Mouse (Mus musculus) ovary, adult 18-20 months (tissue): ENCODE data around the gene Cxcl13.
"Not testable (repeated sequence)": the region's sequence is repeated elsewhere in the genome, so short reads cannot be mapped to it uniquely, and the experiment has no call there.

Experiments used
- DNase-seq: peaks from one replicate; pipeline ENCODE4 v3.0.0; 2022; ENCODE audit warnings: low spot score, mixed read lengths

The Cxcl13 gene

DNA sequence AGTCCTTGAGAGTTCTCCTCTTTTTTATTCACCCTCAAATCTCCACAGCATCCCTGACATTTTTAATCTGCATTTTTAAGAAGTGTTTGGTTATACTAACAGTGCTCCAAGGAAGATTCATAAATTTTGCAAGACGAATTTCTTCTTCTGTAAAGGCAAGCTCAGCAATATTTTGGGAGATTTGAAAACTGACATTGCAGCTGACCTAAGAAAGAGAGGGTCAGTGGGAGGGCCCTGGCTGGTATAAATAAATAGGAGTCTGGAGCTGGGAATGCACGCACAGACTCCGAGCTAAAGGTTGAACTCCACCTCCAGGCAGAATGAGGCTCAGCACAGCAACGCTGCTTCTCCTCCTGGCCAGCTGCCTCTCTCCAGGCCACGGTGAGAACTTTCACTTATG, at the start of gene Cxcl13:
TSS of gene Cxcl13 (plus strand) at position 301 of the 400 bp plus-strand sequence.
- no peak for DNase-seq

DNA sequence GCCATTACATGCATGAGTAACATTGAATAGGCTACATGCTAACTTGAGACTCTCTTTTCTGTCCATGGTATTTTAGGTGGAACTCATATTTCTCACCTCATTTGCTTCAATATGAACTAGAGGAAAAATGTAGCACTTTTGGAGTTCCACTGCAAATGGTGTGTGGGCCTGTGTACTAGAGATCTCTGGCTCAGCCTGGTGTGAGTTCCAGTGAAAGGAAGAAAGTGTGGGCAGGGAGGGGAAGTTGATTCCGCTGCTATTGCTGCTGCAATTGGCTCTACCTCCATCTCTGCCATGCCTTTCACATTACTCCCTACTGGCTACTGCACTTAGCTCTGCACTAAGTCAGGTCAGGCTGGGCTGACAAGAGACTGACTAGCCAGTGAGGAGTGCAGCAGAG, 45.7 kb upstream of the Cxcl13 start:
- no peak for DNase-seq

DNA sequence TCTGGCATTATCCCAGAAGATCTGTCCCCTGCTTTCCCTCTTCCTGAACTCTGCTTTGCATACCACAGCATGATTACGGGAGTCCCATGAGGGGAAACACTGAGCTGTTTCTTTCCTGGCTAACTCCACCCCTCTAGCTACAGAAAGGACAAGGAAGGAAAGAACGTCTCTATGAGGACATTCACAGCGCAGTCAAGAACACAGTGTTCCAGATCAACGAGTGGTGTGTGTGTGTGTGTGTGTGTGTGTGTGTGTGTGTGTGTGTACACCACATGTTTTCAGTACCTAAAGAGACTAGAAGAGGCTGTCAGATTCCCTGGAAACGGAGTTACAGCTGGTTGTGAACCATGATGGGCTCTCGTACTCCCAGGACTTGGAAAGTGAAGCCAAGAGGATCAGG, 38.3 kb upstream of the Cxcl13 start:
- no peak for DNase-seq

DNA sequence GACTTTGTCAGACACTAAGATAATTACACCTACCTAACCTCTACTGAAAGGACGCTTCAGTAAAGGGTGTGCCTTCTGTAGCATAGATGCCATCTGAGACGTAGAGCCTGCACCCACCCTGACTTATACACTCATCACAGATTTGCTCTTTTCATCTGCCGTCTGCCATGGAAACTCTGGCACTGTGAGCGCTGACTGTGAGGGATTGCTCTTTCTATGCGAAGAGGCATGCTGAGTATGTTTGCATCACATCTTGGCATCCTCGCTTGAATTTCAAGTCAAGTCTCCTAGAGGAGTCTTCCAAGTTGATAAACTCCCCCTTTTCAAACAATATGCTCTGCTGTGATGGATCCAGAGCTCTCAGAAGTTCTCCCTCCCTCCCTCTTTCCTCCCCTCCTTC, 32.7 kb upstream of the Cxcl13 start:
- DNase-seq, result no peak

DNA sequence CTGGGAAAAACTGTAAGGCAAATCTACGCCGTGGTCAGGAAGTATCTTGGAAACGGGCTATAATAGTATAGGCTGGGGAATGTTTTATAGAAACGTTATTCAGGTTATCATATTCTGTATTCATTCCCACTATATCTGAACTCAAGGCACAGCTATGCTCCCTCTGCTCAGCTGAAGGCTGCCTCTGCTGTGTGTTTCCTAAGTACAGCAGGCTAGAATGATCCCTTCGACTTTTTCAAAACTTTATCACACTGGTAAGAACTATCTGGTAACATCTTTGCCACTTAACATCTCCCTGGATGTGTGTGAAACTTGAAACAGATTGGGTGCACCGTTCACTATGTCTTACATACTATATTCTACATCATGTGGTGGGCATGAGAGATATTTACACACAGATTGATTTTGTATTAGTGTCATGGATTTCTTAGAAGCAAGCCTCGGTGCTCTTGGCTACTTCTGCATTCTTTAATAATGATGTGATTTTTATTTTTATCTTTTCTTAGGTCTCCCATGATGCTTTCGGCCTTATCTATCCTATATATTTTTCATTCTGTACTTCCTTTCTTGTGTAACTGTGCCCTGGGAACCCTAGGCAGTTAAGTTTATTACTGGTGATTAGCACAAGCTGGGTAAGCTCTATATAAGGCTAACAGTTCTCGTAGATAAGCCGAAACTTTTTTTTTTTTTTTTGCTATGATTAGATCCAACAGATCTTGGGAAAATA, 31.4 kb upstream of the Cxcl13 start:
- no peak for DNase-seq

DNA sequence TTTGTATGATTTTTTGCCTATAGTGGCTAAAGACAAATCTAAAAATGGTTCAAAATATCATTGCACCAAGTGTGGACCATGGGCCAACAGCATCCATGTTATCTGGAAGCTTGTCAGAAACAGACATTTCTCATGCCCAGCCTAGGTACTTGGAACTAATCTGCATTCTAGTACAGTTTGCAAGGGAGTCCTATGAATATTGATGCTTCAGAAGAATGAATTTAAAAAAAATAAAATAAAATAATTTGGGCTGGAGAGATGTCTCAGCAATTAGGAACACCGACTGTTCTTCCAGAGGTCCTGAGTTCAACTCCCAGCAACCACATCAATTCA, 30.9 kb upstream of the Cxcl13 start:
- no peak for DNase-seq

DNA sequence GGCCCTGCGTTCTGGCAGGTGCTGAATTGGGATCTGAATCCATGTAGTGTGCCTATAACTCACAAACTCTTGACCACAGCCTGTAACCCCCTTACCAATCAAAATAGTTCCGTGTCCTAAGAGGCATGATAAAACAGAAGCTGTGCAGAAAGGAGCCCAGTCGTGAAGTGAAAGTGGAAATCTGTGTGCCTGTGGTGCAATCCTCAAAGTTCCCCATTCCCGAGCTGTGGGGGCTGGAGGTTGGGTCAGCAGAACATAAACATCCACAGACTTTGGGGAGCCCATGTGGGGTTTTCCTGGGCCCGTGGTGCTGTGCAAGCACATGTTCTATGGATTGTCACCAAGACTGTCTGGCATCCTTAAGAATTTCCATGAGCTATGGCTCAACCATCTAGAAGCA, 21.7 kb upstream of the Cxcl13 start:
- DNase-seq, result no peak

DNA sequence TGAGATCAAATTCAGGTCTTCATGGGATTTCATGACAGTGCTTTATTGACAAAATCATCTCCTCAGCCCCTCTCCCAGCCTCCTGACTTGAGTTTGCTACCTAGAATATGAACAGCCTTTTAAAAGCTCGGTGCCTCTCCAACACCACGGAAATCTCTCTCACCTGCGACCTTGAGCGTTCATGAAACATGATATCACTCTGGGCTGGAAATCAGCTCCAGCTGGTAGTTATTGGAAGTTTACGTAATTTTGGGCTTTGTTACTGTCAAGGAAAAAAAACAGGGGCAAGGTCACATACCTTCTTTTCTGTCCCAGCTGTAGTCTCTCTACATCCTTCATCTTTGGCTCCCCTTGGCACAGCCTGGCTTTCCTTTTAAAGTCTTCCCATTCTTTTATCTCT, 20.7 kb upstream of the Cxcl13 start:
- no peak for DNase-seq

DNA sequence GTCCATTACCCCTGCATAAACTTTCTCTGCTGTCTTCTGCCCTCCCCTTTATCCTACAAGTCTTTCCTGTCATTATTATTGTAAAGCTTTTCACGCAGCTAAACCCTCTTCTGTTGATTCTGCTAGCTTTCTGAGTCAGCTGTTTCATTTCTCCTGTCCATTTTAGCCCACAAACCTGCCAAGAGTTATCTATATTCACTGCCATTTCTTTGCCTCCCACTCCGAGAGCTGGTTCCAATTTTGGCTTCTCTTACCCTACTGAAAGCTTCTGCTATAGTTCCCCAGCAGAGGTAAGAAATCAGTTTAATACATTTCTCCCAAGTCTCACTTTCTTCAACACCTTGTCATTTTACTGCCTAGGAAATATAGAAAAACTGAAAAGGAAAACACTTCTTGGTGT, 19.6 kb upstream of the Cxcl13 start:
- no peak for DNase-seq

DNA sequence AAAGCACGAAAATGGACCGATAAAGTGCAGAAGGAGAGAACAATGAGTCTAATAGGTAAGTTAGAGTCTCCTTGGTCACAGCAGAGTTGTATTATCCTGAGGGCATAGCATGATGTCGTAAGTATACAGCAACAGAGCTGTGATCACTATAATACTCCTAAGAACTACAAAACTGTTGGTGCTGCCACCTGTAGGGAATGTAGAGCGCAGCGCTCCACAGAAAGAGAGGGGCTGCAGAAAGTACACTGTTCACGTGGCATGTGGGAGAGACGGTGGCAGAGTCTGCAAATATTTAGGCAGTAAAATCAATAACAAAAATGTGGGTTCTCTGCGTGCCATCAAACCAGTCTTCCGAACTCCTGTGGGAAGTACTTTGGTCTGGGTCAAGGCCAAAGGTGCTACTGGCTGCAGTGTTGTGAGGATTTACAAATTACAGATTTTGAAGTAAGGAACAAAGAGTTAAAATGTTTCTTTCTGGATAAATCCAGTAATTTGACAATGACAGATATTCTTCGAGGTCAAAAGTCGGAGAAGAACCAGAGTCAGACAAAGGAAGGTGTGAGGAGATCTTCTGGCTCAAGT, 18.6 kb upstream of the Cxcl13 start:
- DNase-seq, result no peak

DNA sequence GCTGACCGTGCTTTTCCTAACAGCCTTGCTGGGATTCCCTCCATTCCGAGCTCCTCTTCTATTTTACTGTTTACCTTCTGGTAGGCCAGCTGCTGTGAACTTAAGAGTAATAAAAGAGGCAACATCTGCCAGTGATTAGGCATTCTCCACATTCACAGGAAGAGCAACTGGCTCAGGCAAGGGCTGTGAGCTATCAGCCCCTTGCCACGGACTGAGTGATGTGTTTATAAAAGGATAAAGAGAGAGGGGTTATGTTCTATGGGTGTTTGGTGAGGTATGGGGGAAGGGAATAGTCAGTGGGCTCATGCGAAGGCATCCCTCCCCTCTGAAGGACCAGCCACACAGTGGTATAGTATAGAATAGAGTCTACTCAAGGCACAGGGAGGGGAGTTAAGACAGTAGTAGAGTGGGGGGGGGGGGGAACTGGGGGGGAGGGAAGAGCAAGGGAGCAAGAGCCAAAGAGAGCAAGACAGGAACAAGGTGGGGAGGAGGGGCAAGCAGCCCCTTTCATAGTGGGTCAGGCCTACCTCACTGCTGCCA, 16.0 kb upstream of the Cxcl13 start:
- no peak for DNase-seq

DNA sequence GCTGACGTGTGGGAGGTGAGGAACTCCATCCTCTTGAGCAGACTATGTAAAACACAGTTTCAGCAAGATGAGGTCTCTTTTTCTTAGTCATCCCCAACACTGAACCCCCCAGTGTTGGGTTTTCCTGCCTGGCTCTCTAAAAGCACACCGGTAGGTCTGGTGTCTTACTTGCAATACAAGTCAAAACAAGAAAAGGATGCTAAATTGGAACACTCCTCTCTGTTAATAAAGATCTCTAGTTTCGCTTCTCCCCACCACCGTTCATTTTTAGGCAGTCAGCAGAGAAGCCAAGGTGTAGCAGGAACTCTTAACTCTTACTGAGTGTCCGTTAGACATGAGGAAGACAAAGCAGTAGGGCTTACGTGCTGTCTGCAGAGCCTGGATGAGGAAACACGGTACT, 15.2 kb upstream of the Cxcl13 start:
- DNase-seq, result no peak

DNA sequence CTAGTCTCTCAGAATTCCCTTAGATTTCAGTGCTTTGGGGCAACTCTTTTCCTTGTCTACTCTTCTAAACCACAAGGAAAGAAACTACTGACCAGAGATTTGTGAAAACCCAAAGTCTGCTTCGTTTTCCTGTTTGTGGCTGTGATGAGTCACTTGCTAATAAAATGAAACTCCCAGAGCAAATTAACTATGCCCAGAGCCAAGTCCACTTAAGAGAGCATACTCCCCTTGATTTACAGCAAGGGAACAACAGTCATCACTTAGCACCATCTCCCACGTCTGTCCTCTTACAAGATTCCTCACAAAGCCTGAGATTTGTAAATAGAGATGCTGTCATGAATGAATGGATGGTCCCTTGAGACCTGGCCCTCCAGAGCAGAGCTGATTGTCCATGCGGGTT, 11.6 kb upstream of the Cxcl13 start:
- DNase-seq, result no peak

DNA sequence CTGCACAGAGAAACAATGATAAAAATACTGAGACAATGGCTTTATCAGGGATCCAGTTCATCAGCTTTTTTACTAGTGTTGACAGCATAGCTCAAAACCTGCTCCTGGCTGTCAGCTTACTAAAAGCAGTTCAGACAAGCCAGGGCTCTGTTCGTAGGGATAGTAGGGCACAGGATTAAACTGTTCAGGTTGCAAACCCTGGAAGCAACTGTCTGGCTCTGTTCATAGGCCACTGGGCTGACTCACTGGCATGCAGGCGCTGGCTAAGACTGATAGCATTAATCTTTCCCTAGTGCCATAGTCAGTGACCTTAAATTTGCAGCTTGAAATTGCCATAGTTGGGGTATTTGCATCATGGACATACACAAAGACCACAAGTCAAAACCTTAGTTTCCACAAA, 10.4 kb upstream of the Cxcl13 start:
- no peak for DNase-seq

DNA sequence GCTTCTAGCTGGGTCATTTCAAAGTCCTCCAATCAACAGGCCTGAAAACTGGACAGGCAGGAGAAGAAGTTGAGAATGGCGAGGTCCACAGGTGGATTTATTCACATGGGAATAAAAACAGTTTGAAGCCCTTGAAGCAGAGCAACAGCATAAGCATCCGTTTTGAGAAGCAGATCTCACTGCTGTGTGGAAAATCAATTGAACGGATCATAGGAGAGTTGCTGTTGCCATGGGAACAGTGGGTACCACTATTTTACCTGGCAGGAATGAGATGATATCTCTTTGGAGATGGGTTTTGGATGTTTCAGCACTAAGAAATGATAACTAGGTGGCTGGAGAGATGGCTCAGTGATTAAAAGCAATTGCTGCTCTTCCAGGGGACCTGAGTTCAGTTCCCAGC, 8.1 kb upstream of the Cxcl13 start:
- no peak for DNase-seq

DNA sequence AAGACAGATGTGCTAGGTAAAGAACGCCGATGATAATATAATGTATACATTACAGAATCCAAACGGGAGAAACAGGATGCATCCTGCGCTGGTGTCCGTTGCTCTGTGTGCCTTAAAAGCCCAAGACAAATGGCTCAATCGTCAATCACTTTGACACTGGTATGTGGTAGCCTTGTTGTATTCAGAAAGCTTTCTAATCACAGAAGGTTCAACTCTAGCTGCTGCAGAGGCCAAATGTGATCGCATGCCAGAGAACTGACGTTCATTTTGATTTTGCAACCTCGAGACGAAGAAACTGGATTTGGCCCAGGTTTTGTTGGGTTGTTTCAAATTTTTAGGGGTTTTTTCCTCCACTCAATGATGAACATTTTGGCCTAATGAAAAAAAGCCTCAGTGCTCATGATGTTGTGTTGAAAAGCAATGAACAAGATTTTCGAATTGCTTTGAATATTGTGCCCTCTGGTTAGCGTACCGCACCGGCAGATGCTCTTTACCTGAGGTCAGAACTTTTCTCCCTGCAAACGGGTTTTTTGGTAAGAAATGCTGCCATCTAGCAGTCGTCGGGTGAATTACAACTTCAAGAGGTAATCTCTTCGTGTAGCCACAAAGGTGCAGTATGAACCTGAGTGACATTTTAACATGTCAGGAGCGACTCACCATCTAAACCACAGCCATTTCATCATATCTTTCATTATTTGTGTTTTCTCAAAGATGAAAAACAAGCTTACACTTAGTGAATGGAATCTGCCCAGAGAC, 6.6 kb upstream of the Cxcl13 start:
- DNase-seq, result peak; percentile 5

DNA sequence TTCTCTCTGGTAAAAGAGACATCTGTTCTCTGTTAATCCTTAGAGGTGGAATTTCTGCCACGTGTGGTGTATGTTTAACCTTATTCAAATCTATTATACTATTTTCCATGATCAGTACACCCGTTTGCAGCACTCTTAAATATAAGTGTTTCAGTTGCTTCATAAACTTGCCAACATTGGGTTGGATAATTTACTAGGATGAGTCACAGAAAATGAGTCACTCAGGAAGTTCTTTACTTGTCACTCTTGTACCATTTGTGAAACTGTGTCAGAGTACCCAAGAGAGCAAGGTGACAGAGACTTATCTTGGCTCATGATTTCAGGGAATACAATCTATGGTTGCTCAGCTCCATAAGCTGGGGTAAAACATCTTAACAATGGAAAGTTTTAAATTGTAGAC, 8.2 kb downstream of the Cxcl13 start:
- no peak for DNase-seq

DNA sequence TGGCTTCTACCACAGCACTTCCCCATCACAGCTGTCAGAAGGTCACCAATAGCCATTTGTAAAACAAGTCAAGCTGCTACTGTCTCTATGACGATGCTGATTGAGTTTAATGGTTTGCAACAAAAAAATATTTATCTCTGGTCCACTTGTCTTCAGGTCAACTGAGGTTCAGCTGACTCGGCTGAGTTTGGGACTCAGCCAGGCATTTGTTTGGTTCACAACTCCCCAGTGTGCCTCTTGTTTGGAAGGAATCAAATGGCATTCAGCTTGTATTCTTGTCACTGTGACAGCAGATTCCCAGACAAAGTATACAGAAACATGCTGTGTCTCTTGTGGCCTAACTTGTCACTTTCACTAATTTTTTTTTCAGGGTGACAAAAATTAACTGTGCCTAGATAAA, 9.9 kb downstream of the Cxcl13 start:
- no peak for DNase-seq

DNA sequence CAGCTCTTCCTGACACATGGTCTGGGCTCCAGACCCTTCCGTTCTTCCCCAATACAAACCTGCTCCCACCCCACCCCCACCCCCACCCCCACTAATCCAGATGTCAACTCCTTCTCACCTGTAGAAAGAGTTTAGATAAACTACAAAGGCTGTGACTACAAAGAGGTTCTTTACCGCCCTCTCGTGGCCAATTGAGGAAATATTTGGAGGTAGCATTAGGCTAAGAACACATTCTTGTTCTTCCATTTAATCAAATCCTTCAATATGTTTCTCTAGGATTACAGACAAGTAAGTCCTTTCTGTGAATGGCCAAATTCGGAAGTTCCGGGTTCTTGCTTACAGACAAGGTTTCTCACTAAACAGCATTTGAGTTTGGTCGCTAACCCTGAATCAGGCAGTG, 14.1 kb downstream of the Cxcl13 start:
- DNase-seq, result no peak

DNA sequence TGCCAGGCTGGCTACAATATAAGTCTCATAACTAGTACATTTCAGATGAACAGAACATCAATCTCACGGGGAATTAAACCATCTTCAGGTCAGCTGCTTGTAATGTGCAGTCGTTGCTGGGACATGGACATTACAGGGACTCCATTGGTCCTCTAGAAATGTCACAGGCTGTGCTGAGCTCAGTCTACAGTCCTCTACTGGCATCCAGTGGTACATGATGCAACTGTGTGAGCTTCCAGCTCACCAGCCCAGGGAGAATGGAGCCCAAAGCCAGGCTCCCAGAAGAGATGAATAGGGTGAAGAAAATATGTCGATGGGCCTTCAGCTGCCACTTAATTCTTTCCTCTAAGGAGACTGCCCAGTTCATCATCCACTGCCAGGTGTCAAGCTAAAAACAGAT, 15.5 kb downstream of the Cxcl13 start:
- DNase-seq, result no peak

DNA sequence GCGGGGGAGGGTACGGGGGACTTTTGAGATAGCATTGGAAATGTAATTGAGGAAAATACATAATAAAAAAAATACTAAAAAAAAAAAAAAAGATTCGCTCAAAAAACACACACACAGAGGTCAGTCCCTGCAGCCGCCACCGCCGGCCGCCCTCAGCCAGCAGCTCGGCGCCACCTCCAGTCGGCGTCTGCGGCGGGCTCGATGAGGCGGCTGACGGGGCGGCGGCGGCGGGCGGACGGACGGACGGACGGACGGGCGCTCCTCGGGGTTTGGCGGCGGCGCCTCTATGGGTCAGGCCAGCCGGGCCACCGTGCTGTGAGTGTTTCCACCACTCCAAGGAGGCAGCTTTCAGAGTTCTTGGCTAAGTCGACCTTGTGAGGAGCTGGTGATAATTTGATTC, 17.1 kb downstream of the Cxcl13 start:
- DNase-seq, result not testable (repeated sequence)

DNA sequence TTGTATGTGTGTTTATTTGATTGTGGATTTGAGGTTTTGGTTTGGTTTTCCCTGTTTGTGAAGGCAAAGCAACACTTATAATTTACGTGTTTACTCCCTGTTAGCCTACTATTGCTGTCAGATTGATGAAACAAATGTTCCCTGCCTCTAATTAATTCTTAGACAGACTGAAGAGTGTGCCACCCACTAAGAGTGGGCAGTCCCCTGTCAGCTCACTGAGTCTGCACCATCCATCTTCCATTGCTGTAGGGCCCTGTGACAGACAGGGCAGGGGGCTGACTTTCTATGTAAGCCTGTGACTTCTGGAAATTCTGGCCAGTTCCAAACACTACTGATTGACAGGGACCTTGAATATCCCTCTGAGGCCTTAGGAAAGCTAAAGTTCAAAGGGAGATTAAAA, 19.5 kb downstream of the Cxcl13 start:
- DNase-seq, result no peak

DNA sequence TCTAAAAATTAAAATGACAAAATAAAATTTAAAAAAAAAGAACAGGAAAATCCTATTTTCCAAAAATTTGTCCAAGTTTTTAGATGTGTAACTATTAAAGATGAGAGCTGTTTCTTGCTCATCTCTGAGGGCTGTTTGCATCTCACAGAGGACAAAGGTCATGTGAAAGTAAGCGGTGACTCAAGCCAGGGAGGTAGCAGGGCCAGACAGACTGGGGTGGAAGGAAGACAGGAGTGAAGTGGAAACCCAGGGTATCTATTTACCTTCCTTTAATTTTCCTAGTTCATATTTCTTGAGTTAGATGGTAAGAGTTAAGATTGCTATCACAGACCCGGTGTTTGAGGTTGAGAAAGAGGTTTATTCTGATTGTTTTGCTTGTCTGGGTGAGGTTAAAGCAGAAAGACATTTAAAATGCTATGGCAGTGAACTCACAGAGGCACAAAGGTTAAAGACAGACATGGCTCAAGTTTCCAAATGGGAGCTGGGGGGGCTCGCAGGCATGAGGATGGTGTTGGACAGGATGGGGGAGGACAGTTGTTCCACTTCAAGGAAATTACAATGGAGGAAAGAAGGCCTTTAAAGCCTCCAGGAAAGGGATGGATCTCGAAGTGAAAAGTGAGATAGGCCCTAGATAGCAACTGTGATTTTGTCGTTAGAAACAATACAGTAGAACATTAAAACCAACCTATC, 27.2 kb downstream of the Cxcl13 start:
- DNase-seq, result no peak
